Mouse (Mus musculus): ENCODE measurements around the gene Mbnl3. TPM values are rescaled to one million over a fixed set of nuclear protein-coding genes. Genes with fewer than 3 reads are reported as not detected.

Mbnl3 gene
- total RNA-seq, 2 experiments from 2014 or later: 15.1 to 24.6 TPM

Other genes starting within 250 kb of the Mbnl3 start
- gene Rap2c, start 188.5 kb downstream of the Mbnl3 start, total RNA-seq (2015; ENCODE audit: low replicate concordance): 10.4 and 11.5 TPM in 2 replicates
- 7.0 and 13.1 TPM in 2 replicates for gene Rap2c, start 188.5 kb downstream of the Mbnl3 start, total RNA-seq (2017; ENCODE audit: low replicate concordance)

Measured in erythroblast, adult 5-6 weeks (primary cell).